Mouse (Mus musculus): ENCODE measurements around the gene Tecpr1. TPM values are rescaled to one million over a fixed set of nuclear protein-coding genes. Genes with fewer than 3 reads are reported as not detected.

Gene Tecpr1
- total and polyA plus RNA-seq, 2 experiments from 2014 or later = 13.5 to 28.3 TPM

DNA sequence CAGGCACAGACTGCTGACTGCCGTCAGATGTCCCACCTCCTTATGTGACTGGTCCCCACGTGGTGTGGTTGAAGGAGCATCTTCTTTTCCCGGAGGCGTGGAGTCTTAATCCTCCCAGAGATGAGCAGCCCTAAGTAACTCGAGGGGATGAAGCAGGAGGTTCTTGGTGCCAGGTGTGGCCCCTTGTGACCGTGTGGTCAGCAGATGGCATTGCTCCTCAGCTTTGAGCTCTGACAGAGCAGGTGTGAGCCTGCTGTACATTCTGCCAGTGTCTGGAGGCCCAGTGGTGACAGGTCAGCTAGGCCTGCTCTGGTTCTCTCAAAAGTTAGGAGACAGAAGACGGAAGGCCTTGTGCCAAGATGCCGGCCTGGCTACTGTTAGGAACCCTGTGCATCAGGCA lies 37.0 kb upstream of the Tecpr1 start:
- H3K9me3 ChIP-seq (replicated peaks; ENCODE audit: control insufficient read depth, low read length) = no peaks in the 10 kb centered on the region
- no peak for ATAC-seq (ENCODE audit: insufficient read depth, low read depth)
- no peak for DNase-seq (ENCODE audit: low spot score)
- H3K9ac ChIP-seq (replicated peaks; ENCODE audit: low read depth, low read length) = no peak overlapping the region
- H3K4me1 ChIP-seq (ENCODE audit: control insufficient read depth, insufficient read depth) = peaks cover 55% of the 10 kb centered on the region
- TF ChIP-seq EP300 (IDR thresholded peaks at IDR 0.05; ENCODE audit: low read depth) (no peak), CTCF (IDR thresholded peaks at IDR 0.05; ENCODE audit: low read depth) (no peak)
- no peak overlapping the region for H3K27ac ChIP-seq (ENCODE audit: low read depth)
- no peak overlapping the region for H3K4me3 ChIP-seq (ENCODE audit: low read depth, low read length)
- no peaks in the 10 kb centered on the region for H3K27me3 ChIP-seq (ENCODE audit: control insufficient read depth, insufficient read depth, low read length)
- H3K36me3 ChIP-seq (replicated peaks; ENCODE audit: control insufficient read depth, insufficient read depth, low read length) = peaks cover 27% of the 10 kb centered on the region
- WGBS = 72% methylated on average over 8 of the region's 8 CpGs
- no peak overlapping the region for H3K4me2 ChIP-seq (ENCODE audit: low read depth, low read length)

DNA sequence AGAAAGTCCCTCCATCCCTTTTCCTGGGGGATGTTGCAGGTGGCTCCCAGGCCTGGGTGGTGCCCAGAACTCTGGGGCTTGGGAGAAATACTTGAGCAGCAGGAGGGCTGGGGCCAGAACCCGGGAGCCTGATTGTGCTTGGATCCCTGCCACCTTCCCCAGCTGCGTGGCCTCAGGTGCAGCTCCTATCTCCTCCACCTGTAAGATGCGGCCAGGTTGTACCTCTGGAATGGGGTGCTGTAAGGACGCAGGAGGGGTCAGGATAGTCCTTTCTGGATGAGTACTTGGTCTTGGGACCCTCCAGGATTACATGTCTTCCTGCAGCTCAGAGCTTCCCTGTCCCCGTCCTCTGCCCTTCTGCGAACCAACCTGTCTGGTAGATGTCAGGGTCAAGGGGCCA lies 35.8 kb upstream of the Tecpr1 start:
- Histone ChIP-seq H3K27ac (ENCODE audit: low read depth) (peak overlapping the region; percentile 99), H3K4me3 (ENCODE audit: low read depth, low read length) (peak overlapping the region; percentile 99), H3K4me2 (ENCODE audit: low read depth, low read length) (peak overlapping the region; percentile 91), H3K9me3 (replicated peaks; ENCODE audit: control insufficient read depth, low read length) (no peaks in the 10 kb centered on the region), H3K27me3 (ENCODE audit: control insufficient read depth, insufficient read depth, low read length) (no peaks in the 10 kb centered on the region), H3K36me3 (replicated peaks; ENCODE audit: control insufficient read depth, insufficient read depth, low read length) (peaks cover 17% of the 10 kb centered on the region), H3K9ac (replicated peaks; ENCODE audit: low read depth, low read length) (peak overlapping the region; percentile 66), H3K4me1 (ENCODE audit: control insufficient read depth, insufficient read depth) (peaks cover 59% of the 10 kb centered on the region)
- DNase-seq (ENCODE audit: low spot score) = no peak
- 63% methylated on average over 6 of the region's 6 CpGs for WGBS
- TF ChIP-seq EP300 (IDR thresholded peaks at IDR 0.05; ENCODE audit: low read depth) (no peak), CTCF (IDR thresholded peaks at IDR 0.05; ENCODE audit: low read depth) (no peak)
- ATAC-seq (ENCODE audit: insufficient read depth, low read depth) = no peak

DNA sequence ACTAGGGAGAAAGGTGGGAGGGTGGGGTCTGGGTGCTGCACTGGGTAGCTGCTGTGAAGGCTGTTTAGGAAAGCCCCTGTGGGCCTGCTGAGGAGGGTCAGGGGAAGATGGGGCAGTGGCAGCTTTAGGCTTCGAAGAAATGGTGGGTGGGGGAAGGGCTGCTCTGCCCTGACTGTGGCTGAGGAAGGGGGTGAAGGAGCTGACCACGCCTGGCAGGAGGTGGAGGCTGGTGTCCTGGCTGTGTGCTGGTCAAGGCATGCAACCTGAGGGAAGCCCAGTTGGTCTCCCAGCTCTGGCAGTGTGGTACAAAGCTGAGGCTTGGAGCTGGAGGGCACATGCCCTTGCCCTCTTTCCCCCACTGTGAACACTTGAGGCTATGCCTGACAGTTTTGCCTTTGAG lies 35.3 kb upstream of the Tecpr1 start:
- peak overlapping the region; percentile 66 for H3K9ac ChIP-seq (replicated peaks; ENCODE audit: low read depth, low read length)
- 0% methylated on average over 2 of the region's 2 CpGs for WGBS
- no peaks in the 10 kb centered on the region for H3K27me3 ChIP-seq (ENCODE audit: control insufficient read depth, insufficient read depth, low read length)
- H3K4me2 ChIP-seq (ENCODE audit: low read depth, low read length) = peak overlapping the region; percentile 91
- ATAC-seq (ENCODE audit: insufficient read depth, low read depth) = no peak
- H3K4me1 ChIP-seq (ENCODE audit: control insufficient read depth, insufficient read depth) = peaks cover 59% of the 10 kb centered on the region
- TF ChIP-seq EP300 (IDR thresholded peaks at IDR 0.05; ENCODE audit: low read depth) = no peak
- TF ChIP-seq CTCF (IDR thresholded peaks at IDR 0.05; ENCODE audit: low read depth) = no peak
- peak overlapping the region; percentile 99 for H3K4me3 ChIP-seq (ENCODE audit: low read depth, low read length)
- H3K27ac ChIP-seq (ENCODE audit: low read depth) = peak overlapping the region; percentile 99
- DNase-seq (ENCODE audit: low spot score) = no peak
- H3K9me3 ChIP-seq (replicated peaks; ENCODE audit: control insufficient read depth, low read length) = no peaks in the 10 kb centered on the region
- H3K36me3 ChIP-seq (replicated peaks; ENCODE audit: control insufficient read depth, insufficient read depth, low read length) = peaks cover 17% of the 10 kb centered on the region

DNA sequence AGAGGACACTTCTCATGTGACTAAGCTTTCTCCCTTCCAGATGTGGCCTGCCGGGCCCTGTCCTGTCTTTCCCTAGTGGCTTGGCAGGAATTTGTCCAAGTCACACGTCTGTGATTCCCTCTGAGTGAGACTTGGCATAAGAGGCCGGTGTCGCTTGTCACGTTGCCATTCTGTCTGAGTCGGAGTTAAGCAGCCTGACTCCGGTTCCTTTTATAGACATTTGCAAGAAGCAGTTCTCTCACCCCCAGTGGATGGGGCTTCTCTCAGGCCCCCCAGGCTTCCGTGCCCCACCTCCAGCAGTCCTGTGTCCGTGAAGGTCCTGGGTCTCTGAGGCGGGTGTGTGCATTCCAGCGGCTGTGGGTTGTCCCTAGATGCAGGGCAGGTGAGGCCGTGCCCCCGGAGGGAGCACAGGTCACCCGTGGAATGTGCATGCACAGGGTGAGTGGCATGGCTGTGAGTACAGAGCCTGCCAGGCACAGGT lies 34.8 kb upstream of the Tecpr1 start:
- Histone ChIP-seq H3K4me1 (ENCODE audit: control insufficient read depth, insufficient read depth) (peaks cover 56% of the 10 kb centered on the region), H3K4me3 (ENCODE audit: low read depth, low read length) (peak overlapping the region; percentile 99), H3K4me2 (ENCODE audit: low read depth, low read length) (peak overlapping the region; percentile 91), H3K27me3 (ENCODE audit: control insufficient read depth, insufficient read depth, low read length) (no peaks in the 10 kb centered on the region), H3K36me3 (replicated peaks; ENCODE audit: control insufficient read depth, insufficient read depth, low read length) (peaks cover 12% of the 10 kb centered on the region), H3K9me3 (replicated peaks; ENCODE audit: control insufficient read depth, low read length) (no peaks in the 10 kb centered on the region), H3K27ac (ENCODE audit: low read depth) (peak overlapping the region; percentile 99), H3K9ac (replicated peaks; ENCODE audit: low read depth, low read length) (peak overlapping the region; percentile 99)
- peak; percentile 91 for TF ChIP-seq EP300 (IDR thresholded peaks at IDR 0.05; ENCODE audit: low read depth)
- no peak for TF ChIP-seq CTCF (IDR thresholded peaks at IDR 0.05; ENCODE audit: low read depth)
- peak; percentile 66 for ATAC-seq (ENCODE audit: insufficient read depth, low read depth)
- DNase-seq (ENCODE audit: low spot score) = peak; percentile 87
- 10% methylated on average over 14 of the region's 14 CpGs for WGBS

DNA sequence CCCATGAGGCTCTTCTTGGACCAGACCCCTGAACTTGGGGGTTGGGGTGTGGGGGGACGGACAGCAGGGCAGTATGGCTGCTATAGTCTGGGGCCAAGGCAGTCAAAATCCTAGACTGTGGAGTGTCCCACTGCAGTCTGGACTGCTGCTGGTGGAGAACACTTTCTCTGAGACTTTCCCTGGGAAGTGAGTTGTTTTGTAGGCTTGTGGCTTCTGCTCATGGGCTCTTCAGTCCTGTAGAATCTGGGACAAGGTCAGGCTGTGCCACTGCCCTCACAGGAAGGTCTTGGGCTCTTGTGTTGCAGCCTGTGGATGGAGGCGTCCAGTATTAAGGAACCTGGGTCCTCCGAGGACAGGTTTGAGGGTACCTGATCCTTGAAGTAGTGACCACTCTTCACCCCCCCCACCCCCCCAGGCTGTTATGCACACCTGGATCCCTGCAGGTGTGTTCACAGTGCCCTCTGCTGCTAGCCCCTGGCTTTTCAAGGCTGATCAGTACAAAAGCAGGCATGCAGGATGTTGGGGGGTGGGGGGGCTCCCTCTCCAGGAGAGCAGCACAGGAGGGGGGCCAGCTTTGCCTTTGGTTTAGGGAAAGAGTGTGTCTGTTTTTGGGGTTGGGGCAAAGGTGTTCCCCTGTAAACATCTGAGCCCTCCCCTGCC lies 34.2 kb upstream of the Tecpr1 start:
- 55% methylated on average over 3 of the region's 3 CpGs for WGBS
- H3K4me2 ChIP-seq (ENCODE audit: low read depth, low read length) = peak overlapping the region; percentile 91

More for the DNA sequence above, 34.2 kb upstream of the Tecpr1 start:
- H3K27ac ChIP-seq (ENCODE audit: low read depth) = peak overlapping the region; percentile 99
- H3K4me3 ChIP-seq (ENCODE audit: low read depth, low read length) = peak overlapping the region; percentile 99
- H3K4me1 ChIP-seq (ENCODE audit: control insufficient read depth, insufficient read depth) = peaks cover 53% of the 10 kb centered on the region
- no peaks in the 10 kb centered on the region for H3K9me3 ChIP-seq (replicated peaks; ENCODE audit: control insufficient read depth, low read length)
- peak overlapping the region; percentile 99 for H3K9ac ChIP-seq (replicated peaks; ENCODE audit: low read depth, low read length)
- peaks cover 8% of the 10 kb centered on the region; the same call in 1 of the 2 replicates for H3K36me3 ChIP-seq (replicated peaks; ENCODE audit: control insufficient read depth, insufficient read depth, low read length)
- TF ChIP-seq CTCF (IDR thresholded peaks at IDR 0.05; ENCODE audit: low read depth) (no peak; the same call in none of the 2 replicates), EP300 (IDR thresholded peaks at IDR 0.05; ENCODE audit: low read depth) (no peak)
- no peaks in the 10 kb centered on the region for H3K27me3 ChIP-seq (ENCODE audit: control insufficient read depth, insufficient read depth, low read length)
- DNase-seq (ENCODE audit: low spot score) (no peak), ATAC-seq (ENCODE audit: insufficient read depth, low read depth) (peak; percentile 1)
